Mouse (Mus musculus): Measurements from ENCODE around the gene B9d1. TPM values are rescaled to one million over a fixed set of nuclear protein-coding genes. Genes with fewer than 3 reads are reported as not detected.

The B9d1 gene
- polyA plus RNA-seq, 1 experiment from 2014 or later, result 10.2 TPM

DNA sequence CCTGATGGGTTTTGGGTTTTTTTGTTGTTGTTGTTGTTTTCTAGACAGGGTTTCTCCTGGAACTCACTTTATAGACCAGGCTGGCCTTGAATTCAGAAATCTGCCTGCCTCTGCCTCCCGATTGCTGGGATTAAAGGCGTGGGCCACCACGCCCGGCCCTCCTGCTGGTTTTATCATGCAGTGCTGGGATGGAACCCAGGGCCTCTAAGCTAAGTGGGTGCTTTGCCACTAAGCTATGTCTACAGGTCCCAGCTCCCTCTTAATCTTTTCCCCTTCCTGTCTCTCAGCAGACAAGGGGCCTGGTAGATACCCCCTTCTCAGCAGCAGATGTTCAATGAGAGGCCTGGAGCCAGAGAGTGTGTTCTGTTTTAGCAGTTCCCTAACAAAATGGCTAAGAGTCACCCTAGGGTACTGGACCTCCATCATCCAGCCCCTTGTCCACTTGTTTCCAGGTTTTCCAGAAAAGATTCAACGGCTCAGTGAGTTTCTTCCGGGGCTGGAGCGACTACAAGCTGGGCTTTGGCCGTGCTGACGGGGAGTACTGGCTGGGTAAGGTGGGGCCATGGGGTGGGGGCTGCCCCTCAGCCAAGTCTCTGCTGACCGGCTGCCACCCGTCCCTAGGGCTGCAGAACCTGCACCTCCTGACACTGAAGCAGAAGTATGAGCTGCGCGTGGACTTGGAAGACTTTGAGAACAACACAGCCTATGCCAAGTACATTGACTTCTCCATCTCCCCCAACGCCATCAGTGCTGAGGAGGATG, 18.3 kb upstream of the B9d1 start:
- ATAC-seq (replicated peaks; ENCODE audit: low FRiP score), result no peak
- Histone ChIP-seq H3K4me2 (peak overlapping the region; percentile 51; the same call in 1 of the 2 replicates), H3K36me3 (ENCODE audit: control insufficient read depth, insufficient read depth, low read length) (peaks cover 19% of the 10 kb centered on the region; the same call in 1 of the 2 replicates), H3K9ac (ENCODE audit: low read depth, low read length) (no peak overlapping the region), H3K9me3 (ENCODE audit: control insufficient read depth, low read length) (no peaks in the 10 kb centered on the region), H3K27me3 (replicated peaks; ENCODE audit: control insufficient read depth, insufficient read depth, low read length) (peaks cover 7% of the 10 kb centered on the region; the same call in 1 of the 2 replicates), H3K27ac (ENCODE audit: low read depth, low read length) (no peak overlapping the region), H3K4me3 (ENCODE audit: low read depth, low read length) (peak overlapping the region; percentile 27; the same call in 1 of the 2 replicates), H3K4me1 (replicated peaks; ENCODE audit: control insufficient read depth, insufficient read depth, low read length) (peaks cover 3% of the 10 kb centered on the region)
- no peak for DNase-seq (ENCODE audit: low spot score)
- 92% methylated on average over 14 of the region's 14 CpGs for WGBS

DNA sequence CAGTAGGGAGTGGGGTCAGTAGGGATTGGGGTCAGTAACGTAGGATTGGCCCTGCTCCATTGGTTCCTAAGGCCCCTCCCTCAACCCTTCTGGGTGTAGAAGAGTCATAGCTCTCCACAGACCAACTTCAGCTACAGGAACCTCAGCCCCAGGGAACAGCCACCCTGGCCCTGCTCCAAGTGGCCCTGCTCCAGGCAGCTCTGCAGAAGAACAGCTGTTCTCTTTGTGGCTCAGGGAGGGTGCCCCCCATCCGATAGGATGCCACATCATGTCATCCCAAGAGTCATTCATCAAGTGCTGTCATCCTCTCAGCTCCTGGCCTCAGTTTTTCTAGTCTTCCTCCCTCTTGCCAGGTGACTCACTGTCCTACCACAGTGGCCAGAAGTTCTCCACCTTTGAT, 17.5 kb upstream of the B9d1 start:
- H3K4me2 ChIP-seq, result no peak overlapping the region
- H3K9ac ChIP-seq (ENCODE audit: low read depth, low read length), result no peak overlapping the region
- H3K9me3 ChIP-seq (ENCODE audit: control insufficient read depth, low read length), result no peaks in the 10 kb centered on the region
- no peak for ATAC-seq (replicated peaks; ENCODE audit: low FRiP score)
- H3K36me3 ChIP-seq (ENCODE audit: control insufficient read depth, insufficient read depth, low read length), result peaks cover 25% of the 10 kb centered on the region; the same call in 1 of the 2 replicates
- no peak overlapping the region for H3K27ac ChIP-seq (ENCODE audit: low read depth, low read length)
- WGBS, result 54% methylated on average over 2 of the region's 2 CpGs
- no peak overlapping the region for H3K4me3 ChIP-seq (ENCODE audit: low read depth, low read length)
- no peaks in the 10 kb centered on the region; the same call in 1 of the 2 replicates for H3K4me1 ChIP-seq (replicated peaks; ENCODE audit: control insufficient read depth, insufficient read depth, low read length)
- peaks cover 7% of the 10 kb centered on the region; the same call in 1 of the 2 replicates for H3K27me3 ChIP-seq (replicated peaks; ENCODE audit: control insufficient read depth, insufficient read depth, low read length)
- no peak for DNase-seq (ENCODE audit: low spot score)

DNA sequence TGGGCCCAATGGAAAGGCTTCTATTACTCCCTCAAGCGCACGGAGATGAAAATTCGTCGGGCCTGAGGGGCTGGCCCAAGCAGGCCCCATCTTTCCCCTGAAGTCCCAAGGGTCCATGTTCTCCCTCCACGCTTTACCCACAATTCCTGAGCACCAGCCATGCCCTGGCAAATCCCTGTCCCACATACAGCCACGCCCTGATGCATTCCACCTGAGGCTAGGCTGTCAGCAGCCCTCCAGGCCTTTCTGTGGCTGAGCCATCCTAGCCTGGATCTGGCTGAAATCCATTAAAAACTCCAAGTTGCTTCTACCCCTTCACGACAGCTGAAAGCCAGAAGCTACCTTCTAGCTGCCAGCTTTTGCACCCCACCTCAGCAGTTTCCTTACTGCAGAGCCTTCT, 17.0 kb upstream of the B9d1 start:
- peaks cover 27% of the 10 kb centered on the region; the same call in 1 of the 2 replicates for H3K36me3 ChIP-seq (ENCODE audit: control insufficient read depth, insufficient read depth, low read length)
- no peak overlapping the region for H3K4me3 ChIP-seq (ENCODE audit: low read depth, low read length)
- DNase-seq (ENCODE audit: low spot score), result no peak
- peaks cover 4% of the 10 kb centered on the region for H3K4me1 ChIP-seq (replicated peaks; ENCODE audit: control insufficient read depth, insufficient read depth, low read length)
- H3K27me3 ChIP-seq (replicated peaks; ENCODE audit: control insufficient read depth, insufficient read depth, low read length), result peaks cover 7% of the 10 kb centered on the region; the same call in 1 of the 2 replicates
- no peaks in the 10 kb centered on the region for H3K9me3 ChIP-seq (ENCODE audit: control insufficient read depth, low read length)
- ATAC-seq (replicated peaks; ENCODE audit: low FRiP score), result no peak
- no peak overlapping the region for H3K27ac ChIP-seq (ENCODE audit: low read depth, low read length)
- H3K4me2 ChIP-seq, result no peak overlapping the region
- no peak overlapping the region for H3K9ac ChIP-seq (ENCODE audit: low read depth, low read length)
- 87% methylated on average over 7 of the region's 7 CpGs for WGBS

DNA sequence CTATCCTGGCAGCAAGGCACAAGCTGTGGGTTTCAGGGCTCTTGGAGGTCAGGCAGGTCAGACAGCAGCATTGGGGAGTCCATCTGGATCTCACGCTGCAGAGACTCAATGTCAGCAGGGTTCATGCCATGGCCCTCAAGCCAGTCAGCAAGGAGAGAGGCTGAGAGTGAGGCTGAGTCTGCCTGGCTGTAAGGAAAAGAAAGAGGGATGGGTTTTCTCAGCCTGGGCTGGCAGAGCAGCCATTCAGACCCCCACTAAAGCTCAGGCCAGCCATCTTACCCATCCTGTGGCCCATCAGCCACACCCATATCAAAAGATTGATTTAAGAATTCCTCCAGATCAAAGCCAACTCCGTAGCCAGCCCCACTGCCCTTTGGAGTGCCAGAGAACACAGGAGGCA, 15.9 kb upstream of the B9d1 start:
- no peaks in the 10 kb centered on the region for H3K9me3 ChIP-seq (ENCODE audit: control insufficient read depth, low read length)
- H3K27ac ChIP-seq (ENCODE audit: low read depth, low read length), result no peak overlapping the region
- H3K9ac ChIP-seq (ENCODE audit: low read depth, low read length), result no peak overlapping the region
- H3K27me3 ChIP-seq (replicated peaks; ENCODE audit: control insufficient read depth, insufficient read depth, low read length), result peaks cover 7% of the 10 kb centered on the region; the same call in 1 of the 2 replicates
- no peak overlapping the region for H3K4me2 ChIP-seq
- no peak for DNase-seq (ENCODE audit: low spot score)
- WGBS, result 92% methylated on average over 2 of the region's 2 CpGs
- ATAC-seq (replicated peaks; ENCODE audit: low FRiP score), result no peak
- peaks cover 27% of the 10 kb centered on the region; the same call in 1 of the 2 replicates for H3K36me3 ChIP-seq (ENCODE audit: control insufficient read depth, insufficient read depth, low read length)
- H3K4me1 ChIP-seq (replicated peaks; ENCODE audit: control insufficient read depth, insufficient read depth, low read length), result peaks cover 8% of the 10 kb centered on the region
- H3K4me3 ChIP-seq (ENCODE audit: low read depth, low read length), result no peak overlapping the region

DNA sequence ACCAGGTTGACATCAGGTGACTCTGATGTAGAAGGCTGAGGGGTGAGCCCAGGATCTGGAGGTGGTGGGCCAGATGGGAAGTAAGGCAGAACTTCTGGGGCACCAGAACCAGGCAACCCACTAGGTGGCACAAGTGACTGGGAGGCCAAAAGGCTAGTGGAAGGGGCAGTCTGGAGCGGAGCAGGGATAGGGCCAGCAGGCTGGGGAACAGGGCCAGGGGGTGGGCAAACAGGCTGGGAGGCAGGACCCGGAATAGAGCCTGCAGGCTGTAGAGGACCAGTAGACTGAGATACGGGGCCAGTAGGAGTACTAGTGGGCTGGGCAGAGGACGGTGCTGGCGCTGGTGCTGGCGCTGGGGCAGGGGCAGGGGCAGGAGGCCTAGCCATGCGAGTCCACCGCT, 15.1 kb upstream of the B9d1 start:
- ATAC-seq (replicated peaks; ENCODE audit: low FRiP score), result no peak
- Histone ChIP-seq H3K9ac (ENCODE audit: low read depth, low read length) (no peak overlapping the region), H3K4me3 (ENCODE audit: low read depth, low read length) (no peak overlapping the region), H3K27me3 (replicated peaks; ENCODE audit: control insufficient read depth, insufficient read depth, low read length) (0 out of 2 replicates have a peak, but pooled peaks cover 3% of the 10 kb centered on the region), H3K9me3 (ENCODE audit: control insufficient read depth, low read length) (no peaks in the 10 kb centered on the region), H3K36me3 (ENCODE audit: control insufficient read depth, insufficient read depth, low read length) (peaks cover 27% of the 10 kb centered on the region; the same call in 1 of the 2 replicates), H3K27ac (ENCODE audit: low read depth, low read length) (no peak overlapping the region), H3K4me2 (no peak overlapping the region), H3K4me1 (replicated peaks; ENCODE audit: control insufficient read depth, insufficient read depth, low read length) (peaks cover 8% of the 10 kb centered on the region)
- DNase-seq (ENCODE audit: low spot score), result no peak
- 95% methylated on average over 8 of the region's 8 CpGs for WGBS

- DNase-seq (ENCODE audit: low spot score), result no peak
- Histone ChIP-seq H3K4me2 (no peak overlapping the region), H3K27me3 (replicated peaks; ENCODE audit: control insufficient read depth, insufficient read depth, low read length) (no peaks in the 10 kb centered on the region), H3K4me1 (replicated peaks; ENCODE audit: control insufficient read depth, insufficient read depth, low read length) (peaks cover 8% of the 10 kb centered on the region), H3K9ac (ENCODE audit: low read depth, low read length) (no peak overlapping the region), H3K27ac (ENCODE audit: low read depth, low read length) (no peak overlapping the region), H3K9me3 (ENCODE audit: control insufficient read depth, low read length) (no peaks in the 10 kb centered on the region), H3K4me3 (ENCODE audit: low read depth, low read length) (no peak overlapping the region), H3K36me3 (ENCODE audit: control insufficient read depth, insufficient read depth, low read length) (peaks cover 27% of the 10 kb centered on the region; the same call in 1 of the 2 replicates)
- 92% methylated on average over 22 of the region's 22 CpGs for WGBS
- no peak for ATAC-seq (replicated peaks; ENCODE audit: low FRiP score)
Measured at GRCm38 (mm10) chr11:61490944-61491520, 13.9 kb upstream of the B9d1 start.

GRCm38 (mm10) chr11:61492749-61493401, 12.1 kb upstream of the B9d1 start:
- H3K4me1 ChIP-seq (replicated peaks; ENCODE audit: control insufficient read depth, insufficient read depth, low read length), result peaks cover 8% of the 10 kb centered on the region
- no peaks in the 10 kb centered on the region for H3K9me3 ChIP-seq (ENCODE audit: control insufficient read depth, low read length)
- H3K27me3 ChIP-seq (replicated peaks; ENCODE audit: control insufficient read depth, insufficient read depth, low read length), result no peaks in the 10 kb centered on the region
- H3K27ac ChIP-seq (ENCODE audit: low read depth, low read length), result no peak overlapping the region
- H3K4me3 ChIP-seq (ENCODE audit: low read depth, low read length), result peak overlapping the region; percentile 82
- peaks cover 22% of the 10 kb centered on the region; the same call in 1 of the 2 replicates for H3K36me3 ChIP-seq (ENCODE audit: control insufficient read depth, insufficient read depth, low read length)
- peak overlapping the region; percentile 85 for H3K4me2 ChIP-seq
- ATAC-seq (replicated peaks; ENCODE audit: low FRiP score) (no peak), DNase-seq (ENCODE audit: low spot score) (no peak)
- WGBS, result 71% methylated on average over 12 of the region's 12 CpGs
- peak overlapping the region; percentile 80 for H3K9ac ChIP-seq (ENCODE audit: low read depth, low read length)

GRCm38 (mm10) chr11:61493525-61494128, 11.3 kb upstream of the B9d1 start:
- Histone ChIP-seq H3K9me3 (ENCODE audit: control insufficient read depth, low read length) (no peaks in the 10 kb centered on the region), H3K27me3 (replicated peaks; ENCODE audit: control insufficient read depth, insufficient read depth, low read length) (no peaks in the 10 kb centered on the region), H3K9ac (ENCODE audit: low read depth, low read length) (peak overlapping the region; percentile 80), H3K4me3 (ENCODE audit: low read depth, low read length) (peak overlapping the region; percentile 82), H3K4me2 (peak overlapping the region; percentile 85), H3K4me1 (replicated peaks; ENCODE audit: control insufficient read depth, insufficient read depth, low read length) (peaks cover 8% of the 10 kb centered on the region), H3K27ac (ENCODE audit: low read depth, low read length) (peak overlapping the region; percentile 53; the same call in 1 of the 2 replicates), H3K36me3 (ENCODE audit: control insufficient read depth, insufficient read depth, low read length) (peaks cover 21% of the 10 kb centered on the region; the same call in 1 of the 2 replicates)
- DNase-seq (ENCODE audit: low spot score) (peak; percentile 41), ATAC-seq (replicated peaks; ENCODE audit: low FRiP score) (peak; percentile 67)
- WGBS, result 3% methylated on average over 48 of the region's 50 CpGs
